Mouse (Mus musculus) adrenal gland, adult 10 weeks (tissue): Measurements from ENCODE around the gene Zdhhc3. TPM values are rescaled to one million over a fixed set of nuclear protein-coding genes. Genes with fewer than 3 reads are reported as not detected.

ENCODE experiments used
- polyA plus RNA-seq: library from polyadenylated mRNA; stranded (reverse); fragments of 350-450 nt; fragmentation: Illumina TruSeq; extraction: RNeasy Lipid Tissue Mini Kit (QIAGEN cat#74804); gene quantifications from one replicate; pipeline ENCODE4 v1.2.3, GENCODE M21; 2014; ENCODE audit warnings: low read depth, low replicate concordance

Zdhhc3 gene
- 50.1 TPM for polyA plus RNA-seq

DNA sequence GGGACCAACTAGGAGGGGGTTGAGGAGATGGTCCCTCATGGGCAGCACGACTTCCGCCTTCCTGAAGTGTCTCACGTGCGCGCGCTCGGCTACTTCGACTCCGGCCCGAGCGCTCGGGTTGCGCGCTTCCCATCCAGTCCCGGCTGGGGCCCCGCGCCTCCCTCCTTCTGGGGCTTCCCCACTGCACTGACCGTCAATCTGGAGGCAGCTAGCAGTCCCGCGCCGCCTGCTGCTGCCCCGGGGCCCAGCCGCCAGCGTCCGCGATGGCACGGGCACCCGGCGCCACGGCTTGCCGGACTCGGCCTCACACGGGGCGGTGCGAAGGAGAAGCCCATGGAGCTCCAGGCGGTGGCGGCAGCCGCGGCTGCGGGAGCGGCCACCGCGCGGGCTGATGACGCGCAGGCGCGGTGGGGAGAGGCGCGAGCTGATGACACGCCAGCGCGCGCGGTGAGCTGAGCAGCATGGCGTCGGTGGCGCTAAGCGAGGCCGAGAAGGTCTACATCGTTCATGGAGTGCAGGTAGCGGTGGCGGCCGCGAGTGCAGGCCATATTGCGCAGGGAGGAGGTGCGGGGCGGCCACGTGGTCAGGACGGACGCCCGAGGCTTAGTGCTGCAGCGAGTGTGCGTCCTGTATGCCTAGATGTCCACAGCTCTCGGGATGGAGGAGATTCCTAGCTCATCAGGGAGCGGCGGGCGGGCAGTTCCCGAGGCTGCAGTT, at the start of gene Zdhhc3, which contains the start of gene Exosc7:
TSS of gene Zdhhc3 (minus strand) at position 401 of the 717 bp plus-strand sequence.
TSS of gene Exosc7 (plus strand) at position 411 of the 717 bp plus-strand sequence.

DNA sequence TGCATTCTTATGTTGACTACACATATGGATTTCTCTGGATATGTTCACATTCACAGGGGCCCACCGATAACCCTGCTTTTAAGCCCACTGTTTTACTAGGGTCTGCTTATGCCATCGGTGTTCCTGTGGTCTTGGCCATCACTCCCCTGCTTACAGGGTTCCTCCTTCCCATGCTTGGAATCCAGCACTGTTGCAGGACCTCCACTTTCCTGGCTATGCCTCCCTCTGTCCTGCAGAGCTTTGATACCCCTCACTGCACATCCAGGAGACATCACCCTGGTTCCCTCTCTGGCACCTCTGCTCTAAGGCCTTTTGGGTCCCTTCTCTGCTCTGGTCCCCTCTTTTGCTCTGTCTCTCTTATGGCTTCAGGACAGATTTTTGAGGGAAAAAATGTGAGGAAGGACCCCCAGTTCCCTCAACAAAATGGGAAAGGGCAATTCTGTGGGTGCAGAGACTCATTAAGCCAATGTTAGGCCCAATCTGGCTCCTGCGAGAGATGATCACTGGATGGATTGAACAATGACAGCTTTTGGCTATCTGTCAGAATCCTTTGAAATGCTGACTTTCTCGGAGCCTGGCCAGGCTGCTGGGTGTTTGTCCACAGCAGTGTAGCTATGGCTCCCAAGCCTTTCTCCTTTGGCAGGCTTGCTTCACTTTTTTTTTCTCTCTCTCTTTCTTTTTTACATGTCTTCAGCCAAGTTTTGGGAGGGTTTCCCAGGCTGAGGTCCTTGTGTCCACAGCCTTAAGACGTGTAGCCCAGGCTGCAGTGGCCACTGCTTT, 37.4 kb upstream of the Zdhhc3 start, which contains the start of gene Clec3b:
TSS of gene Clec3b (plus strand) at position 706 of the 780 bp plus-strand sequence.

DNA sequence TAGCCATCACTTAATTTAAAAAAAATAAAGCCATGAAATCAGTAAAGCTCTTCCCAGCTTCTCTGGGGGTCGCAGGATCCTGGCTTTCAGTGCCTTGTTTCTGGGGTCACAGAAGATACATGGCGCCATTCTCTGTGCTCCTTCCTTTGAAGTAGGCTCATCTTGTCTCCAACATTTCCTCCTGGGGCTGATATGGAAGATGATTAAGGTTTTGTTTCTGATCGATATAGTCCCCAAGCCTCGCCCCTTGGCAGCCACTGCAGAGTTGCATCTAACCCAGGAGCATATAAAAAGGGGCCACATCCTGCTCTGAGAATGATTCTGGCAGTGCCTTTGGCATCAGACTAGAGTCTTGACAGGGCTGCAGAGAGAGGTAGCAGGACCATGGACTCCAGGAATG, 78.6 kb downstream of the Zdhhc3 start, which contains the start of gene Tgm4:
TSS of gene Tgm4 (plus strand) at position 301 of the 400 bp plus-strand sequence.

DNA sequence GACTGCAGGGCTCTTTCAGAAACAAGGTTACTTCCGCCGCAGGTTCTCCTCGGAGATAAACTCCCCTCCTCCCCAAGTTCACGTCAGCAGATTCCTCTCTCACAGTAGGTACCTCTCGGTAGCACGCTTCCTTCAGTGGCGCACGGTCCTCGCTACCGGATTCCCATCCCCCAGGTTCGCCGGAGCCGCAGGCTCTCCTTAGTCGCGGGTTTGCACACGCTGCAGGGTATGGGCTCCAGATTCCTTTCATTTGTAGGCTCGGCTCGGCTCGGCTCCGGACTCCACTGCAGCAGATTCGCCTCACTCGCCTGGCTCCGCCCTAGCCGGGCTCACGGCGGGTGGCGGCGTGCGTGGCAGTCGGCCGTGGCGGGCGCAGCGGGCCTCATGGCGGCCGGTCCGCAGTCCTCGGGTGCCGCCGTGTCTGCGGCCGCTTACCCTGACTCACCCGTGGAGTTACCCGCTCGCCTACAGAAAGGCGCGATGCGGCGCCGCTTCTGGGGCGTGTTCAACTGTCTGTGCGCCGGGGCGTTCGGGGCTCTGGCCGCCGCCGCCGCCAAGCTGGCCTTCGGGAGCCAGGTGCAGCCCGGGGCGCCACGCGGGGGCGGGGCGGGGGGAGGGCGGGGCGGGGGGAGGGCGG, 91.9 kb downstream of the Zdhhc3 start, which contains the start of gene Tmem42:
TSS of gene Tmem42 (plus strand) at position 332 of the 637 bp plus-strand sequence.

Other genes with a start within 250 kb of the Zdhhc3 start
- gene Zfp445, start 247.2 kb downstream of the Zdhhc3 start, polyA plus RNA-seq = 173 TPM
- gene Zkscan7, start 227.5 kb downstream of the Zdhhc3 start, polyA plus RNA-seq = 21.9 TPM
- 6.7 TPM for gene Zfp105, start 190.1 kb downstream of the Zdhhc3 start, polyA plus RNA-seq
- gene 1110059G10Rik, start 162.2 kb downstream of the Zdhhc3 start, polyA plus RNA-seq = 109 TPM
- 5.4 TPM for gene Kif15, start 162.2 kb downstream of the Zdhhc3 start, polyA plus RNA-seq
- 15.1 TPM for gene Tmem42, start 91.9 kb downstream of the Zdhhc3 start, polyA plus RNA-seq
- gene Tgm4, start 78.5 kb downstream of the Zdhhc3 start, polyA plus RNA-seq = not detected
- gene Exosc7, start within 50 bp of the Zdhhc3 start, polyA plus RNA-seq = 9.0 TPM
- not detected for gene Clec3b, start 37.7 kb upstream of the Zdhhc3 start, polyA plus RNA-seq
- gene Cdcp1, start 102.8 kb upstream of the Zdhhc3 start, polyA plus RNA-seq = 0.17 TPM
- gene Tmem158, start 147.6 kb upstream of the Zdhhc3 start, polyA plus RNA-seq = 13.2 TPM